Mouse (Mus musculus) small intestine, adult 10 weeks (tissue): ENCODE measurements around the gene Btn1a1. TPM values are rescaled to one million over a fixed set of nuclear protein-coding genes. Genes with fewer than 3 reads are reported as not detected.

Source experiments
- polyA plus RNA-seq: library from polyadenylated mRNA; stranded (reverse); fragments of 350-450 nt; fragmentation: Illumina TruSeq; extraction: RNeasy Lipid Tissue Mini Kit (QIAGEN cat#74804); gene quantifications from one replicate; pipeline ENCODE4 v1.2.3, GENCODE M21; 2014; ENCODE audit warnings: low replicate concordance

The Btn1a1 gene
- not detected for polyA plus RNA-seq

GRCm38 (mm10) chr13:23465600-23466109 is at the start of gene Btn1a1:
Gene Btn1a1 (minus strand): TSS chr13:23465901.

GRCm38 (mm10) chr13:23488400-23489322 is 23.0 kb upstream of the Btn1a1 start, which contains the start of gene Btn2a2:
Gene Btn2a2 (minus strand): TSS chr13:23488857.

GRCm38 (mm10) chr13:23423286-23424051 is 42.2 kb downstream of the Btn1a1 start, which contains the start of gene Abt1:
Gene Abt1 (minus strand): TSS chr13:23423866.

Other genes with a start within 250 kb of the Btn1a1 start
- not detected for gene Vmn1r222, start 230.0 kb downstream of the Btn1a1 start, polyA plus RNA-seq
- gene Vmn1r223, start 218.8 kb downstream of the Btn1a1 start, polyA plus RNA-seq: not detected
- gene Zfp322a, start 96.7 kb downstream of the Btn1a1 start, polyA plus RNA-seq: 62.6 TPM
- gene Abt1, start 42.0 kb downstream of the Btn1a1 start, polyA plus RNA-seq: 1.4 TPM
- not detected for gene Btn2a2, start 23.0 kb upstream of the Btn1a1 start, polyA plus RNA-seq
- gene Hist1h4h, start 65.1 kb upstream of the Btn1a1 start, polyA plus RNA-seq: not detected
- gene Hist1h2af, start 68.0 kb upstream of the Btn1a1 start, polyA plus RNA-seq: not detected
- gene Hist1h3g, start 69.5 kb upstream of the Btn1a1 start, polyA plus RNA-seq: not detected
- gene Hist1h2bh, start 77.5 kb upstream of the Btn1a1 start, polyA plus RNA-seq: 0.59 TPM
- not detected for gene Hist1h3f, start 78.2 kb upstream of the Btn1a1 start, polyA plus RNA-seq
- not detected for gene Hist1h4f, start 85.7 kb upstream of the Btn1a1 start, polyA plus RNA-seq
- 0.52 TPM for gene Hist1h1d, start 87.4 kb upstream of the Btn1a1 start, polyA plus RNA-seq
- gene Hist1h3e, start 96.5 kb upstream of the Btn1a1 start, polyA plus RNA-seq: 0.56 TPM
- gene Hist1h2ae, start 105.3 kb upstream of the Btn1a1 start, polyA plus RNA-seq: 0.97 TPM
- gene Hist1h2bg, start 105.5 kb upstream of the Btn1a1 start, polyA plus RNA-seq: 0.85 TPM
- not detected for gene Hist1h2bf, start 108.3 kb upstream of the Btn1a1 start, polyA plus RNA-seq
- not detected for gene Hist1h2ad, start 108.5 kb upstream of the Btn1a1 start, polyA plus RNA-seq
- 1.4 TPM for gene Hist1h3d, start 109.9 kb upstream of the Btn1a1 start, polyA plus RNA-seq
- 0.67 TPM for gene Hist1h4d, start 115.7 kb upstream of the Btn1a1 start, polyA plus RNA-seq
- gene Hist1h2be, start 155.2 kb upstream of the Btn1a1 start, polyA plus RNA-seq: 2.2 TPM
- 0.30 TPM for gene Hist1h1e, start 156.7 kb upstream of the Btn1a1 start, polyA plus RNA-seq
- gene Hist1h2ac, start 218.0 kb upstream of the Btn1a1 start, polyA plus RNA-seq: 1.2 TPM
- 239 TPM for gene Hist1h2bc, start 218.3 kb upstream of the Btn1a1 start, polyA plus RNA-seq
- gene Hist1h1t, start 229.9 kb upstream of the Btn1a1 start, polyA plus RNA-seq: not detected
- 1.6 TPM for gene Hist1h4c, start 232.6 kb upstream of the Btn1a1 start, polyA plus RNA-seq
- gene Hfe, start 245.0 kb upstream of the Btn1a1 start, polyA plus RNA-seq: 13.5 TPM